Mouse (Mus musculus) T-helper 2 cell (primary cell): ENCODE results near the gene Sept9.

Source experiments
- in situ Hi-C: fragments of 300-600 bp; cut with MboI, MseI; formaldehyde crosslinking; loops from one replicate; pipeline ENCODE4 v1.15.1; 2025; ENCODE audit warnings: high pct_unique_total_duplicates

Gene Sept9

GRCm38 (mm10) chr11:117401583-117402367, 202.3 kb downstream of the Sept9 start:
- in situ Hi-C loops, result no loop called here

GRCm38 (mm10) chr11:117402550-117402949, 203.1 kb downstream of the Sept9 start:
- in situ Hi-C loops, result no loop called here

- in situ Hi-C loops, result no loop called here
Observed at GRCm38 (mm10) chr11:117403073-117403472, 203.6 kb downstream of the Sept9 start.

- in situ Hi-C loops, result no loop called here
Observed at GRCm38 (mm10) chr11:117403781-117404180, 204.3 kb downstream of the Sept9 start.

GRCm38 (mm10) chr11:117406711-117407110, 207.2 kb downstream of the Sept9 start:
- in situ Hi-C loops, result no loop called here

- in situ Hi-C loops, result no loop called here
Observed at GRCm38 (mm10) chr11:117407196-117407595, 207.7 kb downstream of the Sept9 start.

- in situ Hi-C loops, result no loop called here
Observed at GRCm38 (mm10) chr11:117407651-117408441, 208.4 kb downstream of the Sept9 start.

GRCm38 (mm10) chr11:117408442-117409031, 209.1 kb downstream of the Sept9 start:
- in situ Hi-C loops, result no loop called here

- in situ Hi-C loops, result no loop called here
Observed at GRCm38 (mm10) chr11:117409331-117409730, 209.9 kb downstream of the Sept9 start.

- in situ Hi-C loops, result no loop called here
Observed at GRCm38 (mm10) chr11:117410059-117410458, 210.6 kb downstream of the Sept9 start.

GRCm38 (mm10) chr11:117411663-117412062, 212.2 kb downstream of the Sept9 start:
- in situ Hi-C loops, result no loop called here
